Mouse (Mus musculus) brown adipose tissue, adult 24 weeks (tissue): ENCODE measurements around the gene Pnmt. TPM values are rescaled to one million over a fixed set of nuclear protein-coding genes. Genes with fewer than 3 reads are reported as not detected.

Source experiments
- H3K27ac ChIP-seq: fragments of 200-500 bp; replicated peaks from 2 replicates; pipeline ENCODE4 v1.5.1; 2012; ENCODE audit warnings: low read depth, mild to moderate bottlenecking, low read length
- H3K4me1 ChIP-seq: fragments of 200-500 bp; 2 replicates; pipeline ENCODE4 v1.6.1; 2012; ENCODE audit warnings: low read length, mixed read lengths; ENCODE audit not compliant: control insufficient read depth, insufficient read depth, insufficient read length
- H3K4me3 ChIP-seq: fragments of 200-500 bp; 2 replicates; pipeline ENCODE4 v1.5.1; 2012; ENCODE audit warnings: low read depth, mild to moderate bottlenecking, low read length, moderate library complexity; ENCODE audit not compliant: insufficient read depth
- polyA plus RNA-seq: library from polyadenylated mRNA; stranded (reverse); fragments of >200 nt; gene quantifications from 2 replicates; pipeline ENCODE4 v1.2.4, GENCODE M21; 2012; ENCODE audit not compliant: missing spikeins, insufficient read depth, insufficient read length

Gene Pnmt
- polyA plus RNA-seq, 1 experiment, result not detected

- Histone ChIP-seq H3K27ac (no peak overlapping the region), H3K4me1 (no peaks in the 10 kb centered on the region), H3K4me3 (no peak overlapping the region)
Measured at GRCm38 (mm10) chr11:98387056-98387577, 867 bp downstream of the Pnmt start.

GRCm38 (mm10) chr11:98388282-98388681 lies 2.0 kb downstream of the Pnmt start:
- H3K4me3 ChIP-seq, result no peak overlapping the region
- no peaks in the 10 kb centered on the region for H3K4me1 ChIP-seq
- H3K27ac ChIP-seq, result no peak overlapping the region

DNA sequence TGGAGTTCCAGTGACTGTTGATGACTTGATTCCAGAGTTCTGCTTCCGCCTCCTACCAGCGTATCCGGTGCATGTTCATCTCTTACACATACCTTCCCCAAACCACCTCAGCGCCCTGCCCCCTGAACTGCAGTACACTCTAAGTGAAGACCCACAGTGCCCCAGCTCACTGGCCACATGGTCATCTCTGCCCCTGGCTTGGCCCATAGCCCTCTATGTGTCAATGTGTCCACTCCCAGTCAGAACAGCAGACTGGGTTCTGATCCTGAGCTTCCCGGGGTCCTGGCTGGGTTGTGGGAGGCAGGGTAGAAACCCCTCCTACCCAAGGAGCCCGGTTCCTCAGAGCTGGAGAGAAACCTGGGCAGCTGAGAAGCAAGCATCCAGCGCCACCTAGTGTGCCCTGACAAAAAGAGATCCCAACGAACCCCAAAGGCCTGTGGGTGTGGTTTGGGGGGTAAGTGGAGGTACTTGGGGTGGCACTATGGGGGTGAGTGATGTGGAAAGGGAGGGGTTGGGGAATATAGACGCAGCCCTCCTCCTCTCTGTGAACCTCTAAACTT lies 3.1 kb downstream of the Pnmt start:
- Histone ChIP-seq H3K27ac (no peak overlapping the region), H3K4me1 (no peaks in the 10 kb centered on the region), H3K4me3 (no peak overlapping the region)

- no peak overlapping the region for H3K27ac ChIP-seq
- H3K4me1 ChIP-seq, result no peaks in the 10 kb centered on the region
- no peak overlapping the region for H3K4me3 ChIP-seq
Measured at GRCm38 (mm10) chr11:98390141-98390540, 3.9 kb downstream of the Pnmt start.

- Histone ChIP-seq H3K27ac (no peak overlapping the region), H3K4me1 (no peaks in the 10 kb centered on the region), H3K4me3 (no peak overlapping the region)
Measured at GRCm38 (mm10) chr11:98392034-98392433, 5.8 kb downstream of the Pnmt start.

GRCm38 (mm10) chr11:98392645-98393044 lies 6.4 kb downstream of the Pnmt start:
- Histone ChIP-seq H3K4me1 (no peaks in the 10 kb centered on the region), H3K4me3 (no peak overlapping the region), H3K27ac (no peak overlapping the region)

- Histone ChIP-seq H3K4me3 (no peak overlapping the region), H3K4me1 (no peaks in the 10 kb centered on the region), H3K27ac (no peak overlapping the region)
Measured at GRCm38 (mm10) chr11:98393317-98393716, 7.1 kb downstream of the Pnmt start.

DNA sequence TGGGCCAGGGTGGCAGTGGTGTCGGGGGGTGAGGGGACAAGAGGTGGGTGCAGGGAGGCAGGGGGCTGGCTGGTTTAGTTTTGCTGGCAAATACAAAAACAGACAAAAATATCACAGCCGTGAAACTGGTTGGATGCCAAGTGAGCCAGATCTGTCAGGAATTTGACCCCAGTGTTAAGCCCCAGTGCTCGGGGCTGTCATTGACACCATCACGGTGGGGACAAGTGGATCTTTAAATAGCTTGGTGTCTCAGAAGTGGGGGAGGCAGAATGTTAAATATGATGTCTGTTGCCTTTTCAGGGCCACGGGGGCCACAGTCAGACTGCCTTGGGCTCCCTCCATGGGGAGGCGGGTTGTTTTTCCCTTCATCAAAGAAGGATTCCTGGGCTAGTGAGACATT lies 8.1 kb downstream of the Pnmt start:
- H3K27ac ChIP-seq, result no peak overlapping the region
- no peaks in the 10 kb centered on the region for H3K4me1 ChIP-seq
- H3K4me3 ChIP-seq, result no peak overlapping the region

DNA sequence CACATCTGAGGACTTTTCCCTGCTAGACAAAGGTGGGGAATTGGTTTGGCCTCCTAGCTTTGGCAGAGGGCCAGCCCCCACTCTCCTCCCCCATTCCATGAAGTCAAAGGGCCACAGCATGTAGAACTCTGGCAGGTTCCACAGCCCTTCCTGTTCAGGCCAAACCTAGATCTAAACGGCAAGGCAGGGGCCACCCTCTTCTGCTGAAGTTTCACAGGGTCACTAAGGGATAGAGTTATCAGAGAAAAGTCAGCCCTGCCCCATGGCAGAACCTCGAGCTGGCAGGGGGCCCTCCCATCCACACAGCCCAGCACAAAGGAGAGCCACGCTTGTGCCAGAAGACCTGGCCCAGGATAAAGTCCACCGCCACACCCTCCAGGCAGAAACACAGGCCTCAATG lies 8.8 kb downstream of the Pnmt start:
- H3K4me1 ChIP-seq, result no peaks in the 10 kb centered on the region
- H3K27ac ChIP-seq, result no peak overlapping the region
- H3K4me3 ChIP-seq, result no peak overlapping the region

- Histone ChIP-seq H3K27ac (no peak overlapping the region), H3K4me3 (no peak overlapping the region), H3K4me1 (peaks cover 2% of the 10 kb centered on the region; the same call in 1 of the 2 replicates)
Measured at GRCm38 (mm10) chr11:98397946-98398345, 11.7 kb downstream of the Pnmt start.

GRCm38 (mm10) chr11:98400161-98400726 lies 14.0 kb downstream of the Pnmt start, which contains the start of gene Pgap3:
TSS of gene Pgap3 (minus strand) at chr11:98400490.
- peak within 1 kb of the TSS; percentile 73 for H3K4me3 ChIP-seq
- peaks cover 2% of the 10 kb centered on the region; the same call in 1 of the 2 replicates for H3K4me1 ChIP-seq
- peak within 1 kb of the TSS; percentile 75 for H3K27ac ChIP-seq

GRCm38 (mm10) chr11:98400816-98401215 lies 14.6 kb downstream of the Pnmt start:
- Histone ChIP-seq H3K4me1 (peaks cover 2% of the 10 kb centered on the region; the same call in 1 of the 2 replicates), H3K27ac (no peak overlapping the region), H3K4me3 (peak overlapping the region; percentile 73)

DNA sequence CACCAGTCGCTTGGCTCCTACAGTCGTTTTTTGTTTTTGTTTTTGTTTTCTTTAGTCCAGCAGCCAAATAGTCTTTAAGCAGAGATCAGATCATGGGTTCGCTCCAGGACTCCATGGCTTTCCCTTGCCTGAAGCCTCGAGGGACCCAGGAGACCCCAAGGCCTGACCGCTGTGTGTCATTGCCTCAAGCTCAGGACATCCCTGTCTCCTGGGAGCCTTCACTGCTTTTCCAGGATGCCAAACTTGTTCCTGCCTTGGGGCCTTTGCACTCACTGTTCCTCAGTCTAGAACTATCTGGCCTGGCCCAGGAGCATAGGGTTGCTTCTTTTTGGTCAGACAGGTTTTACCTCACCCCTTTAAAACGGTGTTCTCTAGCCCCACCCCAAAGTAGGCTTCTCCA lies 20.4 kb downstream of the Pnmt start:
- Histone ChIP-seq H3K27ac (no peak overlapping the region), H3K4me3 (no peak overlapping the region), H3K4me1 (no peaks in the 10 kb centered on the region)

DNA sequence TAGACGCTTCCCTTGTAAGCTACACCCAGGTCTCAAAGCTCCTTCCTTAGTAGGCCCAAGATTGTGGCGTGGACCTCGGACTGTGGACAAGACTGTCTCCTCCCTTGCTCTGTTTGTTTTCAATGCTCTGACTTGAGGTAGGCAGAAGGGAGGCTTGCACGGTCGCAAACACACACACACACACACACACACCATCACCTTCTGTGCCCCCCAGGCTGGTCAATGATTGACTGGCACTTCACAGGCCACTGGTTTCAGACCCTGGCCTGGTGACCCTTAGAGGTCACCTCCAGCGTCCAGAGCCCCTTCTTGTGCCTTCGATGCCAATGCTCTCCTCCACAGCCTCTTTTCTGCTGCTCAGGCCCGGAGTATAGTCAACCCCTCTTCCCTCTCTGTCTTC lies 22.6 kb downstream of the Pnmt start:
- H3K4me3 ChIP-seq, result no peak overlapping the region
- H3K27ac ChIP-seq, result no peak overlapping the region

DNA sequence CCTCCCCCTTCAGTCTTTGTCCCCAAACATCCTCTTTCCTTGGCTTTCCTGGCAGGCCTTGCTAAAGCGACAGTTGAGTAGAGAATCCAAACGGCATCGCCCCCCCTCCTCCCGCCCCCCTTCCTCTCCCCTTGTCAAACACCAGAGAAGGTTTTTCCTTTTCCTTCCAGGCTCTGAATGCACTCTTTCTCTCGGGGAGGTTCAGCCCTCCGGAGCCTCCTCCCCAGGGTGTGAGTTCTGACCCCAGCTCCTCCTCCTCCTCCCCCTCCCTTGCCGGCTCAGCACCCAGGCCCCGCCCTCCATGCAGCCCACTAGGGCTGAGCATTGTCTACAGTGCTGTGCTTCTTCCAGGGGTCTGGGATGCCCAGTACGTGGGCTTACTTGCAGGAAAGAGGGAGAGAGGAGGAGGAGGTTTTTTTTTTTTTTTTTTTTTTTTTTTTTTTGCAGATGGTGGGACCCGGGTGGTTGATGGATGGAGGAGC lies 23.1 kb downstream of the Pnmt start:
- Histone ChIP-seq H3K4me1 (no peaks in the 10 kb centered on the region), H3K4me3 (no peak overlapping the region), H3K27ac (no peak overlapping the region)

More for the DNA sequence above, 22.6 kb downstream of the Pnmt start:
- H3K4me1 ChIP-seq, result no peaks in the 10 kb centered on the region

GRCm38 (mm10) chr11:98412273-98412796 lies 26.1 kb downstream of the Pnmt start, which contains the start of gene Erbb2:
TSS of gene Erbb2 (plus strand) at chr11:98412470.
- Histone ChIP-seq H3K27ac (peak within 1 kb of the TSS; percentile 60), H3K4me3 (peak within 1 kb of the TSS; percentile 88), H3K4me1 (peaks cover 16% of the 10 kb centered on the region)
